Mouse (Mus musculus): ENCODE data around the gene Adamts15. TPM values are rescaled to one million over a fixed set of nuclear protein-coding genes. Genes with fewer than 3 reads are reported as not detected.

Gene Adamts15
- total and polyA plus RNA-seq, 2 experiments = 0.35 to 0.37 TPM

DNA sequence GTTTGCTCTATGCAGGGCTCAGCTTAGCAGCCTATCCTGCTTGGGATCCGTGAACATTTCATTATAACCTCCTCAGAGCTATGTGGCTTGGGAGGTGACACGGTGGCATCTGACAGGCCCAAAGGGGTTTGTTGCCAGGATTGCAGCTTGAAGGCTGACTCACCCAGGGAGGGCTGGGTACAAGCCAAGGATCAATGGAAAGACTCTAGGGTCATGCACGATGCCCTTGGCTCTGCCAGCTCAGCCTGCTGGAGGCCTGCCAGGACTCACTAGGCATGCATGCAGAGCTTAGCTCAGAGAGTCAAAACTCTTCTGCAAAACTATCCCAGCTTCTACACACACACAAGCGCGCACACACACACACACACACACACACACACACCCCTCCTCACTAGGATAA, 25.5 kb downstream of the Adamts15 start:
- peak overlapping the region; percentile 38 for H3K27ac ChIP-seq (replicated peaks; ENCODE audit: insufficient read depth, low read depth, low read length)
- WGBS = 12% methylated on average over 5 of the region's 5 CpGs

DNA sequence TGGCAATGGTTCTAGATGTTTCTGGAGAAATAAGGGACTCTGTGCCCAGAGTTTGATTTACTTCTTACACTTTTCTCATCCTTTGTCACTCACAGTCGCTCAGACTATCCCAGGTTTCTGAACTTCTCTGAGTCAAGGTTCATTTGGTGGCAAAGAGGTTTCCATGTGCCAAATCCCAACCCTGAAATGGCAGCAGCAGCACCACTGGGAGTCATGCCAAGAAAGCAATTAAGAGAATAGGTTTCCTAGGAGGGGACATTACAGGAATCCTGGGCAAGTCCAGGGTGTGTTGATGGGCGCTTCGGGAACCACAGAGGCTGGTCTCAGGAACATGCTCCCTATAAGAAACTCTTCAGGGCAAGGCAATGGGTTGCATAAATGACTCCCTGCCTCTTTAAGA, 26.6 kb downstream of the Adamts15 start:
- DNase-seq (ENCODE audit: extremely low read depth, low read depth, low spot score) = peak; percentile 83
- H3K4me1 ChIP-seq (ENCODE audit: control insufficient read depth, insufficient read depth, low read length) = peaks cover 9% of the 10 kb centered on the region
- TF ChIP-seq POLR2A (IDR thresholded peaks at IDR 0.05; ENCODE audit: extremely low read depth, insufficient read depth, low read length) = no peak
- TF ChIP-seq CTCF (IDR thresholded peaks at IDR 0.05; ENCODE audit: low read depth, low read length) = no peak

More for the DNA sequence above, 25.5 kb downstream of the Adamts15 start:
- Histone ChIP-seq H3K36me3 (ENCODE audit: control insufficient read depth, insufficient read depth, low read length) (no peaks in the 10 kb centered on the region), H3K4me3 (ENCODE audit: insufficient read depth, low read depth, low read length) (no peak overlapping the region), H3K9ac (ENCODE audit: low read depth, low read length) (no peak overlapping the region), H3K79me2 (ENCODE audit: control insufficient read depth, insufficient read depth, low read length) (no peaks in the 10 kb centered on the region), H3K4me1 (ENCODE audit: control insufficient read depth, insufficient read depth, low read length) (peaks cover 9% of the 10 kb centered on the region), H3K27me3 (ENCODE audit: control insufficient read depth, insufficient read depth, low read length) (no peaks in the 10 kb centered on the region)
- no peak for TF ChIP-seq POLR2A (IDR thresholded peaks at IDR 0.05; ENCODE audit: extremely low read depth, insufficient read depth, low read length)
- TF ChIP-seq CTCF (IDR thresholded peaks at IDR 0.05; ENCODE audit: low read depth, low read length) = 0 out of 2 replicates have a peak, but pooled peaks have one; percentile 1
- peak; percentile 98 for DNase-seq (ENCODE audit: extremely low read depth, low read depth, low spot score)

DNA sequence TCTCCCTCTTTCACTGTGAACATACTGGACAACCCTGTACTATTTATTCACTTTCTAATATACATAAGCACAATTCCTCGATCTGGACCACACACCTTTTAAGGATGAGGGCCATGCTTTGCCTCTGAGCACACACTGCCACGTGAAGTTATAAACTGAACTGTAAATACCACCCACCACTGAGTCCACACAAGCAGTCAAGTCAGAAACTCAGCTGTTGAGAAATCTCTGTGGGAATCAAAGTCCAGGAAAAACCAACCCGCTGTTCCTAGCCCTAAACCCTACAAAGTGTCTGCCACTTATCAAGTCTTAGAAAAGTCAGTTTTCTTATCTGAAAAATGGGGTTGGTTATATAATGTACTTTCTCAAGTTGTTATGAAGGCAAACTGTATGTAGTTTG, 36.0 kb downstream of the Adamts15 start:
- H3K4me3 ChIP-seq (ENCODE audit: insufficient read depth, low read depth, low read length) = no peak overlapping the region
- WGBS = 23% methylated on average over 3 of the region's 3 CpGs
- no peak overlapping the region for H3K9ac ChIP-seq (ENCODE audit: low read depth, low read length)
- TF ChIP-seq POLR2A (IDR thresholded peaks at IDR 0.05; ENCODE audit: extremely low read depth, insufficient read depth, low read length) = no peak
- no peak for TF ChIP-seq CTCF (IDR thresholded peaks at IDR 0.05; ENCODE audit: low read depth, low read length)
- DNase-seq (ENCODE audit: extremely low read depth, low read depth, low spot score) = peak; percentile 90
- H3K27ac ChIP-seq (replicated peaks; ENCODE audit: insufficient read depth, low read depth, low read length) = no peak overlapping the region
- peaks cover 3% of the 10 kb centered on the region; the same call in 1 of the 2 replicates for H3K4me1 ChIP-seq (ENCODE audit: control insufficient read depth, insufficient read depth, low read length)
- no peaks in the 10 kb centered on the region for H3K79me2 ChIP-seq (ENCODE audit: control insufficient read depth, insufficient read depth, low read length)
- no peaks in the 10 kb centered on the region for H3K36me3 ChIP-seq (ENCODE audit: control insufficient read depth, insufficient read depth, low read length)
- no peaks in the 10 kb centered on the region for H3K27me3 ChIP-seq (ENCODE audit: control insufficient read depth, insufficient read depth, low read length)

More for the DNA sequence above, 26.6 kb downstream of the Adamts15 start:
- 33% methylated on average over 3 of the region's 3 CpGs for WGBS
- H3K4me3 ChIP-seq (ENCODE audit: insufficient read depth, low read depth, low read length) = no peak overlapping the region
- H3K27ac ChIP-seq (replicated peaks; ENCODE audit: insufficient read depth, low read depth, low read length) = no peak overlapping the region
- H3K27me3 ChIP-seq (ENCODE audit: control insufficient read depth, insufficient read depth, low read length) = no peaks in the 10 kb centered on the region
- H3K36me3 ChIP-seq (ENCODE audit: control insufficient read depth, insufficient read depth, low read length) = no peaks in the 10 kb centered on the region
- H3K79me2 ChIP-seq (ENCODE audit: control insufficient read depth, insufficient read depth, low read length) = no peaks in the 10 kb centered on the region
- H3K9ac ChIP-seq (ENCODE audit: low read depth, low read length) = no peak overlapping the region

DNA sequence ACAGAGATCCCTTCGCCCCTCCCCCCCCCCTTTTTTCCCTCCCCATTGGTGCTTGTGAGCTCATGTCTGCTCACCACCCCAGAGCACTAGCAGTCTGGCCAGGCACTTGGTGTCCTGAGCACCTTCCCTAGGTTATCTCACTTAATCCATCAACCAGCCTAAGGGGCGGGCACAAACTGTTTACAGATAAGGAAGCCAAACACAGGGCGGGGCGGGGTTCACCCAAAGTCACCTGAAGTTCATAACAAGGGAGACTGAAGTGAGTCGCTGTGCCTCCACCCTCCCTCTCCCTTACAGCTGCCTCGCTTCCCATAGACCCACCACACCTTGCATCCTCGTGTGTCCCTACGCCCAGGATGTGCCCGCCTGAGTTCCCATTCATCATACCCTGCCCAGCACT, 41.7 kb downstream of the Adamts15 start:
- H3K36me3 ChIP-seq (ENCODE audit: control insufficient read depth, insufficient read depth, low read length) = no peaks in the 10 kb centered on the region
- H3K9ac ChIP-seq (ENCODE audit: low read depth, low read length) = no peak overlapping the region
- DNase-seq (ENCODE audit: extremely low read depth, low read depth, low spot score) = peak; percentile 68
- no peaks in the 10 kb centered on the region for H3K27me3 ChIP-seq (ENCODE audit: control insufficient read depth, insufficient read depth, low read length)
- H3K27ac ChIP-seq (replicated peaks; ENCODE audit: insufficient read depth, low read depth, low read length) = no peak overlapping the region
- H3K4me3 ChIP-seq (ENCODE audit: insufficient read depth, low read depth, low read length) = no peak overlapping the region
- 37% methylated on average over 9 of the region's 9 CpGs for WGBS
- peaks cover 5% of the 10 kb centered on the region; the same call in 1 of the 2 replicates for H3K4me1 ChIP-seq (ENCODE audit: control insufficient read depth, insufficient read depth, low read length)
- TF ChIP-seq POLR2A (IDR thresholded peaks at IDR 0.05; ENCODE audit: extremely low read depth, insufficient read depth, low read length) = no peak
- no peak for TF ChIP-seq CTCF (IDR thresholded peaks at IDR 0.05; ENCODE audit: low read depth, low read length)
- H3K79me2 ChIP-seq (ENCODE audit: control insufficient read depth, insufficient read depth, low read length) = no peaks in the 10 kb centered on the region

DNA sequence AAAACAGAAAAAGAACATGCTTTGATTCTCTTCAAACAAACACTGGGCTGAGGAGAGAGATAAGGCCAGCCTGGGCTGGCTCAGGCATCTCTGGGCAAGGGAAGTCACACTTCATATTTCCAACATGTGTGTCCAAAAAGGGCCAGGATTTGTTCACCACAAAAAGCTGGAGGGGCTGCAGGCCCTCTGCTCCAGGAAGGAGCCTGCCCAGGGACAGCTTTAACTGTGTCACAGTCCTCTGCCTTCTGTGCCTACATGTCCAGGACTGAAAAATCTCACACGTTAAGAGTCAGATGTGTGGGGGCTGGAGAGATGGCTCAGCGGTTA, 42.3 kb downstream of the Adamts15 start:
- H3K9ac ChIP-seq (ENCODE audit: low read depth, low read length) = no peak overlapping the region
- H3K4me1 ChIP-seq (ENCODE audit: control insufficient read depth, insufficient read depth, low read length) = peaks cover 5% of the 10 kb centered on the region; the same call in 1 of the 2 replicates
- WGBS = 86% methylated on average over 2 of the region's 2 CpGs
- TF ChIP-seq POLR2A (IDR thresholded peaks at IDR 0.05; ENCODE audit: extremely low read depth, insufficient read depth, low read length) (no peak), CTCF (IDR thresholded peaks at IDR 0.05; ENCODE audit: low read depth, low read length) (no peak)
- no peaks in the 10 kb centered on the region for H3K36me3 ChIP-seq (ENCODE audit: control insufficient read depth, insufficient read depth, low read length)
- DNase-seq (ENCODE audit: extremely low read depth, low read depth, low spot score) = no peak
- H3K27ac ChIP-seq (replicated peaks; ENCODE audit: insufficient read depth, low read depth, low read length) = no peak overlapping the region
- no peaks in the 10 kb centered on the region for H3K79me2 ChIP-seq (ENCODE audit: control insufficient read depth, insufficient read depth, low read length)
- no peak overlapping the region for H3K4me3 ChIP-seq (ENCODE audit: insufficient read depth, low read depth, low read length)
- H3K27me3 ChIP-seq (ENCODE audit: control insufficient read depth, insufficient read depth, low read length) = no peaks in the 10 kb centered on the region

DNA sequence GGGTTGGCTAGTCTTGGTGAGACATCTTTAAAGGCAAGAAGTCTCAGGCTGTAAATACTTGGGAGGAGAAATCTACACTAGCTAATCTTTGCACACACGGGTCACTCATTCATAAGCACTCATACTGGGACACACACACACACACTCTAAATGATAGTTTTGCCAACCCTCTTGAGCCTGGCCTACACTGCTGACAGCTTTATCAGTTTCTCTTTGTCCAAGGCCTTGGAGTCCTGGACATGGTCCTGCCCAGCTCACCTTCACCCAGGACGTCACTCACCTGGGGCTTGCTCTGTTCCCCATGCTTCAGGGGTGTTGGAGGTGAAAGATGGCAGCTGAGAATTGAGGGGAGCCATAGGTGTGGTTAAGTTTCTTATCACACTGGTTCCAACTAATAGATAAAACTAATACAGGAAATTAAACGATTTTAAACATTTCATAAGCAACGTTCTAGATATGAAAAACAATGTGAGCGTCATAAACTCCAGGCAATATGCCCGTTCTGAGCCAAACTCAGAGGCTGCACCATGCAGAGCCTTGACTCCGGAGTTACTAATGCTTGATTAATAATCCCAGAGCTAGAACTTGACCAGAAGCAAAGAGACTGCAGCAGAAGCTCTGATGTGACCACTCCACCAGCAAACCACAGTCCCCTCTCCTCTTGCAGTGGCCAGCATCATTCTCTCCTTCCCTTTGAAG, 42.9 kb downstream of the Adamts15 start:
- WGBS = 79% methylated on average over 7 of the region's 7 CpGs
- no peak overlapping the region for H3K27ac ChIP-seq (replicated peaks; ENCODE audit: insufficient read depth, low read depth, low read length)

More for the DNA sequence above, 42.9 kb downstream of the Adamts15 start:
- no peak for DNase-seq (ENCODE audit: extremely low read depth, low read depth, low spot score)
- Histone ChIP-seq H3K36me3 (ENCODE audit: control insufficient read depth, insufficient read depth, low read length) (no peaks in the 10 kb centered on the region), H3K4me3 (ENCODE audit: insufficient read depth, low read depth, low read length) (no peak overlapping the region), H3K27me3 (ENCODE audit: control insufficient read depth, insufficient read depth, low read length) (no peaks in the 10 kb centered on the region), H3K9ac (ENCODE audit: low read depth, low read length) (no peak overlapping the region), H3K79me2 (ENCODE audit: control insufficient read depth, insufficient read depth, low read length) (no peaks in the 10 kb centered on the region), H3K4me1 (ENCODE audit: control insufficient read depth, insufficient read depth, low read length) (peaks cover 5% of the 10 kb centered on the region; the same call in 1 of the 2 replicates)
- TF ChIP-seq POLR2A (IDR thresholded peaks at IDR 0.05; ENCODE audit: extremely low read depth, insufficient read depth, low read length) = no peak
- TF ChIP-seq CTCF (IDR thresholded peaks at IDR 0.05; ENCODE audit: low read depth, low read length) = no peak
